Mouse (Mus musculus) ES-CJ7 (cell line): Measurements from ENCODE around the gene Doc2g.

Experiments
- DNase-seq: peaks from one replicate; pipeline ENCODE4 v3.0.0; 2011; ENCODE audit warnings: low read depth, low spot score

The Doc2g gene

DNA sequence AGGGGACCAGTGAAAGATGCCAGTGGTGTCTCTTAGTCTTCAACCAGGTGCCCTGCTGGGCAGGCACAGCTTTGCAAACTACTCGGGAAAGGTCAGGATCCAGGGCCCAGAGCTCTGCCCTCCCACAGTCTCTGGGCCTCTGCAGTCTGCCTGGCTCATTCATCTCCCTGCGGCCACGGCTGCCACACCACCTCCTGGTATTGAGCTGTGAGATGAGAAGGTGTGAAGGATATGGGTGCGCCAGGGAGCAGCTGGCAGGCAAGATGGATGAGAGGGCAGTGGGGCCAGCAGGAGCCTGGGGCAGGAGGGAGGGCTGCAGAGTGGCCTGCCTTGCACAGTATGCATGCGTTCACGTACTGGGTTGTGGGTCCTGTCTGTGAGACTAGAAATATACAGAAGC lies 12.3 kb upstream of the Doc2g start:
- DNase-seq: no peak

DNA sequence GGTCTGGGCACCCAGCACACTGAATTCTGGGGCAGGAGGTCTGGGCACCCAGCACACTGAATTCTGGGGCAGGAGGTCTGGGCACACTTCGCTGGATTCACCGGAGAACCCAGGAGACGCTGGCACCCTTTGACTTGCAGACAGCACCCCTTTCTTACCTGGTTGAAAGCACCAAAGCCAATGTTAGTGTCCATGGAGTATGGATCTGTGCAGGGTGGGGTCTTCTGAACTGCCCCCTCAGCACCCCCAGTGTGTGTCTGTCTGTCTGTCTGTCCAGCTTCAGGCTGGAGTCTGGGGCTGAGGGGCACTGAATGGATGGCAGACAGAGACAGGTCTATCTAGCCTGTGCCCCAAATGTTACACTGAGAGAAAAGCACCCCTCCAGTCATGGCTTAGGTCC lies 11.6 kb upstream of the Doc2g start:
- no peak for DNase-seq

DNA sequence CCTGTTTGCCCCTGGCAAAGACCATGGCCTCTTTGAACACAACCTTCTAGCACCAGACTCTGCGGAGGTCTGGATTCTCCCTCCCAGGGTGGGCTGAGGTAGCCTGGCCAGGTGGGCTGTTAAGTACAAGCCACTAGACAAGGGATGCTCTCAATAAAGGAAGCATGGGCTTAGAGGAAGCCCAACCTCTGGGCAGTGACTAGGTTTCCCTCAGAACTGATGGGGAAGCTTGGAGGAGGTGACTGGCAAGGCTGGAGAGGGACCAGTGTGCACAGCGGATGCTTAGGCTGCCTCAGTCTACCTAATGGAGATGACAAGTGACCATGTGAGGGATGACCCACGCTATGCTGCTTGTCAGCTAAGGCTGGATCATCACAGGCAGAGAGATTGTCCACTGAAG lies 11.1 kb upstream of the Doc2g start:
- DNase-seq: no peak

DNA sequence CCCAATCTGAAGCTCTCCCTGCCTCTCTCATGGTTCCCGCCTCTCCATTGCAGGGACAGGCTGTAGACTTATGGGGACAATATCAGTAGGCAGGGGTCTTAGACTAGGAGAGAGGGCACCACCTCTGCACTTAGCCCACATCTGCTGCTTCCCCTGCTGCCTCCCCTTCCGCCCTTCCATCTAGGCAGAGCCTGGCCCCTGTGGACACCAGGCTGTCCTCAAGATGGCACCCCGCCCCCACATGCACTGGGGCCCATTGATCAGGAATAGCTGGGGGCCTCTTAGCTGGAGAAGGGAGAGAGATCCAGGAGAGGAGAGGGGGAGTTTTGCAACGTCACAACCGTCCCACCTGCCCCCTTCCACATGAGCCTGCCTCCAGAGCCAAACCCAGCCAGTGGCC lies 10.7 kb upstream of the Doc2g start, which contains the start of gene Tbx10:
Gene Tbx10, plus strand, starts transcription at position 337 of the 400 bp plus-strand sequence.
- no peak for DNase-seq

DNA sequence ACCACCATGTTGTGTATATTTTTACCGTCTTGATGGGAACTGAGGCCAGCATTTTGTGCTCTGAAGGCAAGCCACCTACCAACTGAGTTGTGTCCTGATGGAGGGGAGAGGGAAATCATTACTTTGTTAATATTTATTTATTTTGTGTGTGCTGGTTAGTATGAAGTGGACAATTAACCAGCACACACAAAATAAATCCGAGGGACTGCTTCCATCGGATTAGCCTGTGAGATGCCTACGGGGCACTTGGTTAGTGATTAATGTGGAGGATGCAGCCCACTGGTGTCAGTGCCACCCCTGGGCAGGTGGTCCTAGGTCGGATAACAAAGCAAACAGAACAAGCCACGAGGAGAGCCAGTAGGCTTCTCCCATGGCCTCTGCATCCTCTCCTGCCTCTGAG lies 8.2 kb upstream of the Doc2g start:
- no peak for DNase-seq

DNA sequence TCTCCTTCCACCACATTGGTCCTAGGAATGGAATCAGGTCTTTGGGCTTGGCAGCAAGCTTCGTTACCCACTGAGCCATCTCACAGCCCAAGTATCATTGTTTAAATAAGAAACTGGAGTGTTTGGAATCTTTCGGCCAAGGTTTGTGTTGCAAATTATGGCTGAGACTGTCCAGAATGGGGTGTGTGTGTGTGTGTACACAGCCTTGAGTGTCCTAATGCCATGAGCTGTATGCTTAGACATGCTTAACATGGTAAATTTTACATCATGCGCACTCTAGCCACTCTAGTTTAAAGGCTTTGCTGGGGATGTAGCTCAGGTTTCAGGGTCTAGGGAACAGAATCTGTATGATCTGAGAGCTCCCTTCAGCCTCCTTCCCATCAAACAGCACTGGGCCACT lies 7.6 kb upstream of the Doc2g start:
- no peak for DNase-seq

DNA sequence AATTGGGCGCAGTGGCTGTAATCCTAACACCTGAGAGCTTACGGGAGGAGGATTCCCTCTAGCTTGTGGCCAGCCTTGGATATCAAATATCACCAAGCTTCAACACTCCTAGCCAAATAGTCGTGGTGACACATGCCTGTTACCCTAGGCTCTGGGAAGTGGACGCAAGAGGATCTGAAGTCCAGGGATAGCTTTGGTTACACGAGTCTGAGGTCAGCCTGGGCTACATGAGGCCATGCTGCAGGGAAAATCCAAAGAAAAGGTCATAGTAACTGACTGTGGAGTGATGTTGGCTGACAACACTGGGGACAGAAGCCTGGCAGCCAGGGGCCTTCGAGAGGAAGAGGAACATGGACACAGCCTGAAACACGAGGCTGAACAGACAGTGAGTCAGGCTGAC lies 7.0 kb upstream of the Doc2g start:
- no peak for DNase-seq

DNA sequence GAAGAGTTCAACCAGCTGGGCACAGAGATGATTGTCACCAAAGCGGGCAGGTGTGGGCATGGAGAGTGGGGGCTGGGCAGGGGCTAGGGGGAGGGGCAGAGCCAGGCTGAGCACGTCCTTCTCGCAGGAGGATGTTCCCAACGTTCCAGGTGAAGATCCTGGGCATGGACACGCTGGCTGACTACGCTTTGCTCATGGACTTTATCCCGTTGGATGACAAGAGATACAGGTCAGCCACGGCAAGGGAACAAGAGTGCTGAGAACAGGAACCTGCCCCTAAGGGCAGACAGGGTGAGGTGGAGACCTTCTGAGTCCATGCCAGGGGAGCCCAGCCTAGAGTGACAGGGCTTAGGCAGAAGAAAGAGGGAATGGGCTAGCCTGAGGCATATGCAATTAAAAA lies 6.4 kb upstream of the Doc2g start:
- DNase-seq: no peak

DNA sequence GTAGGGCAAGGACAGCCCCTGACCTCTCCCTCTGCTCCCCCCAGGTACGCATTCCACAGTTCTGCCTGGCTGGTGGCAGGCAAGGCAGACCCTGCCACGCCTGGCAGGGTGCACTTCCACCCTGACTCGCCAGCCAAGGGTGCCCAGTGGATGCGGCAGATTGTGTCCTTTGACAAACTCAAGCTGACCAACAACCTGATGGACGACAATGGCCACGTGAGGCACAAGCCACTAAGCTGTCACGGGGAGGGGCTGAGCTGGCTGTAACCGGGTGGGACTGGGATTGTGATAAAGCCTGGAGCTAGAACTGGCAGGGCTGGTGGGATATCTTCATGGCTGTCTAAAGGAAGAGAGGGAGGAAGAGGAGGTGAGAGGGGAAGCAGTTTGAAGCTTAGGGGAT lies 5.9 kb upstream of the Doc2g start:
- DNase-seq: no peak

DNA sequence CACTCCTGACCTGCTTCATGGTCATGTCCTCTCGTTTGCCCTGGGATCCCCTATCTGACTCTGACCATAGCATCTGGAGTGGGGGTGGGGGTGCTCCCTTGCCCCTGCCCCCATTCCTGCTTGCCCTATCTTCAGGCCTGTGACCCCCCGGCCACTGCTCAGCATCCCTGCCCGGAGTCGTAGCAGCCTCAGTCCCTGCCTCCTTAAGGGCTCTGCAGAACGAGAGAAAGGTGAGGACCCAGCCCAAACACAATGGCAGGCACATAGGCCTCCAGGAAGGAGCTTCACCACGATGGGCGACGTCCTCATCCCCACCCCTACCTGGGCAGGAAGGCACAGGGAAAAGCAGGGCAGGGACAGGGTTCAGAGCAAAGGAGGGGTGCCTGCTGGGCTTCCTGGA lies 4.8 kb upstream of the Doc2g start:
- DNase-seq: no peak

DNA sequence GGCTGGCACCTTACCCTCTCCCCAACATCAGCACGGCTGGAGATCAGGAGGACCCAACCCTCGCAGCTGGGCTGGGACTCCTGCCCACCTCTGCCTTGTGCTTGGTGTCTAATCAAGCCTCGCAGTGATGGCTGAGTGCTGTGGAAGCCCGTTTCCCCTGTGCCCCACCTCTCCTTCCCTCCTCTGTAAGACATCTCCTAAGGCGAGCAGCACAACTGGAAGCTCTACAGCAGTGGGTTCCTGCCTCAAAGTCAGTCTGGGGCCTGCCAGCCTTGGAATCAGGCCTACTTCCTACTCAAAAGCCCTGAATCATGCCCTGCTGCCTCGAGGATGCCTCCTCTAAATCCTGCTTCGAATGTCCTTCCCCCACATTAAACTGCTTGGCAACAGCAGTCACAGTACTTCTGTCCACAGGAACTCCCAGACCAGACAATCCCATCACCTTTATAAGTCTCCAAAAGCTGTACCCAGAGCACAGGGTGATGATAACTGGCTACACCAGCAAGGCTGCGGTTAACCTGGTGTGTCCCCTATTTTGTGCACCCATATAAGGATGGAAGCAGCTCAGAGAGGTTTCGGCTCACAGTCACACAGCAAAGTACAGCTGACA lies 3.9 kb upstream of the Doc2g start:
- DNase-seq: no peak

DNA sequence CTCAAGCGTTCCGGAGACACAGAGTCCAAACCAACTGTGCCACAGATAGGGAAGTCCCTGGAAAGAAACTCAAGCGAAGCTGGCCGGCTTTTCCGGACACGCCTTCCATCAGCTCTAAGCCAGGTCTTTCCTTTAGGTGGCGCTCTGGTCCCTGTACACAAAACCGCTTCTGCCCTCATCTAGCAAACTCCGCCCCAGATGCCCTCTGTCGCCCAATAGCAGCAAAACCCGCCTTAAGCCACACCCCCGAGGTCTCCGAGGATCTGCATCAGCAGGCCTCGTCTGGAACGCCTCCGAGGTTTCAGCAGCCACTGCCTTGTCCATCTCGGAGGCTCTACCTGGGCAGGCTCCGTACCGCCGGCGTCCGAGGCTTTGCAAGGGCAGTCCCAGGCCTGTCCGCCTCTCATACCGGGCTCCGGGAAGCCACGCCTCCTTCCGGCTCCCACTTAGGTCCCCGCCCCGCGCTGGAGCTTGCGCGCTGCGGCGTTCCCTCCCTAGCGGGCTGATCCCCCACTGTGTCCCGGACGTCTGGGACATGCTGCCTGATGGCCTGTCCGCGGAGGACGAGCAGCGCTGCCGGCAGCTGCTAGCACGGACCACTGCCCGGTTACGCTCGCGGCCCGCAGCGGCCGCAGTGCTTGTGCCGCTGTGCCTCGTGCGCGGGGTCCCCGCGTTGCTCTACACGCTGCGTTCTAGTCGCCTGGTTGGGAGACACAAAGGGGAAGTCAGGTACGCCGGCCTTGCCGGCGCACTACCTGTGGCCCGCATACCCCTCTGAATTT lies 2.8 kb upstream of the Doc2g start, which contains the start of the genes Nudt8 and Gm49405:
Gene Nudt8, plus strand, starts transcription at position 462 of the 782 bp plus-strand sequence.
Gene Gm49405, plus strand, starts transcription at position 508 of the 782 bp plus-strand sequence.
- peak; percentile 97 for DNase-seq

DNA sequence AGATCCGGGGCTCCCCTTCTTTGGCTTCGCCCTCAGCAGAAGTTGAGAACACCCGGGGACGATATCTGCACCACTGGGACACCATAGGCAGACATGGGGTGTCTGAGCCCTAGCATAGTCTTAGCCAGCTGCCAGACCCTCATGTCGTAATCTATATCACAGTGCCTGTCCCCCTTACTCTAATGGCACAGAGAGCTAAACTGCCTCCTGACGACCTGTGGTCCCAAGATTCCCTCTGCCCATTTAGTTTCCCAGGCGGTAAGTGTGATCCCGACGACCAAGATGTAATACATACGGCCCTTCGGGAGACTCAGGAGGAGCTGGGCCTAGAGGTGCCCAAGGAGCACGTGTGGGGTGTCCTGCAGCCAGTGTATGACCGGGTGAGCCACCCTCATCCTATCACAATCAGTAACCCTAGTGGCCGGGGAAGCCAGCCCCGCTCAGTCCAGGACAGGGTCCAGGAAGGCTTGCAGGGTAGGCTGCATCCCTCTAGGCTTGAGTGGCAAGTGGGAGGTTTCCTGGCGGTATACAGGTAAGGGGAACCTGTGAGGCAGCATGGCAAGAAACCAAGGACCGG lies 2.1 kb upstream of the Doc2g start:
- DNase-seq: no peak

DNA sequence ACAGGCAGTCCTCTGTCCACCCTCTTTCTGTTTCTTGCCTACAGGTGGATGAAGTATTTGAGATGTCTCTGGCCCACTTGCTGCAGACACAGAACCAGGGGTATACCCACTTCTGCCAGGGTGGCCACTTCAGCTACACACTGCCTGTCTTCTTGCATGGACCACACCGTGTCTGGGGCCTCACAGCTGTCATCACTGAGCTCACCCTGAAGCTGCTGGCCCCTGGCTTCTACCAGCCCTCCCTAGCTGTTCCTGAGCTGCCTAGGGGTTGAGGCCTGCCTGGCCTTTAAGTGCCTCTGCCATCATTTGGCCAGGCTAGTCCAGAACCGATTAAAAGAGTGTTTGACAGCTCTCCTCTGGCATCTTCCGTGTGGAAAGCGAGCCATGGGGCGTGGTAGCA lies 1.4 kb upstream of the Doc2g start:
- no peak for DNase-seq

DNA sequence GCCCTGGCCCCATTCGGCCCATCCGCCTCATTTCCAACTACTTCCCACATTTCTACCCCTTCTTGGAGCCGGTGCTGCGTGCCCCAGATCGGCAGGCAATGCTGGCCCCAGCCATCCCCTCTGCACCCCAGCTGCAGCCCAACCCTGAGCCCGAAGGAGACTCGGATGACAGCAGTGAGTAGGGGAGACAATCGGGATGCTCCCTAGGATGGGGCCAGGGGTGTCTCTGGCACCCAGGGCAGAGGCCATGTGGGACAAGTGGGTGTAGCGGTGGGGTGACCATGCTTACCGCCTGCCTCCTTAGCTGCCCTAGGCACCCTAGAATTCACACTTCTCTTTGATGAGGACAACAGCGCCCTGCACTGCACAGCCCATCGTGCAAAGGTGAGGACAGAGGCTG lies 528 bp downstream of the Doc2g start:
- no peak for DNase-seq

DNA sequence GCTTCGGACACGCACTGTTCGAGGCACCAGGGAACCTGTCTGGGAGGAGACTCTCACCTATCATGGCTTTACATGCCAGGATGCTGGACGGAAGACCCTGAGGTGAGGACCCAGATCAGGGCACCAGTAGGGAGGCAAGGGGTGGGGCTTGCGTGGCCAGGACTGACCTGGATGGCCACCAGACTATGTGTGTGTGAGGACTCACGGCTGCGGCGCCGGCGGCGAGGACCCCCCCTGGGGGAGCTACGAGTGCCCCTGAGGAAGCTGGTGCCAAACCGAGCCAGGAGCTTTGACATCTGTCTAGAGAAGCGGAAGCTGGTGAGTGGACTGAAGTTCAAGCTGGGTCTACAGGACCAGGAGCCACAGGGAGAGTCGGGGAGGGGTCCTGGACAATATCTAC lies 1.2 kb downstream of the Doc2g start:
- no peak for DNase-seq

DNA sequence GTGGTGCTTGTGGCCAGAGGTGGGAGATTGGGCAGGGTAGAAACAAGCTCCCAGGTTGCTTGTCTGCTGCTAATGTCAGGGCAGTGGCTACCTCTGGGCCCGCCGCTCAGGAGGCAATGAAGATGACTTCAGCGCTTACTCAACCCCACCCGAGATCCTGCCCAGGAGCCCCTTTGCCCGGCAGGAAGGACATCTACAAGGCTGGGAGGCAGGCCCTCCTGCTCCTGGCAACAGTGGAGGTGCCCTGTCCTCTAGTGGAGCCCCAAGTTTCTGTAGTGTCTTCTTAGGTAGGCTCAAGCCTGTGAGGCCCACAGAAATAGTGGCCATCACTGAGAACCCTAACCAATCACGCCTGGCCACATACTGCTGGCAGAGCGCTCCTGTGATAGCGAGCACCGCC lies 2.0 kb downstream of the Doc2g start:
- no peak for DNase-seq

DNA sequence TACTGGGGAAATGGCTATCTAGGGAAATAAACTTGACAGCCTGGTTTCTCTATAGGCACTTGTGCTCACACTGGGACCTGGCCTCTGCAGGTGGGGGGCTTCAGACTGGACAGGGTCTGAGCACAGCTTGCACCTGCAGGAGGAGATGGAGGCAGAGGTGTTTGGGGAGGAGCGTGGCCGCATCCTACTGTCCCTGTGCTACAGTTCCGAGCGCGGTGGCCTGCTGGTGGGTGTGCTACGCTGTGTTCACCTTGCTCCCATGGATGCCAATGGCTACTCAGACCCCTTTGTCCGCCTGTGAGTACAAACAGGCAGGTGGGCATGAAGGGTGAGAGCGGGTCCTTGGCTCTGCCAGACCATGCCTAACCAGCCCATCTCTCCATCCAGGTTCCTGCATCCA lies 2.9 kb downstream of the Doc2g start:
- DNase-seq: no peak

DNA sequence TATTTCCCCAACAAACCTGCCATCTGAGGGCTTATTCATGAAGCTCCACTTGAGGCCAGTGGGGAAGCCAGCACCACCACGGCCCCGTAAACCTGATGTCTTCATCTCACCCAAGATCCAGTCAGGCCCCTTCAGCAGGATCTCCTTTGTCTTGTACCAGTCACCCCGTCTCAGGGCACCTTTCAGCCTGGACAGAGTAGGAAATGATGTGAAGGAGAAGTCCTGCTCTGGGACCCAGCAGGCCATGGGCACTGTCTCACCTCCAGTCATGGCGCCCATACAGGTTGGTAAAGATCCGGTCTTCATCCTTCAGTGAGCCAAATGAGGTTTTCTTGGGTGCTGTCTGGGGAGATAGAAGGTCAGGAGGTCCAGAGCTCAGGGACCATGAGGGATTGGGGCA lies 8.0 kb downstream of the Doc2g start:
- no peak for DNase-seq

DNA sequence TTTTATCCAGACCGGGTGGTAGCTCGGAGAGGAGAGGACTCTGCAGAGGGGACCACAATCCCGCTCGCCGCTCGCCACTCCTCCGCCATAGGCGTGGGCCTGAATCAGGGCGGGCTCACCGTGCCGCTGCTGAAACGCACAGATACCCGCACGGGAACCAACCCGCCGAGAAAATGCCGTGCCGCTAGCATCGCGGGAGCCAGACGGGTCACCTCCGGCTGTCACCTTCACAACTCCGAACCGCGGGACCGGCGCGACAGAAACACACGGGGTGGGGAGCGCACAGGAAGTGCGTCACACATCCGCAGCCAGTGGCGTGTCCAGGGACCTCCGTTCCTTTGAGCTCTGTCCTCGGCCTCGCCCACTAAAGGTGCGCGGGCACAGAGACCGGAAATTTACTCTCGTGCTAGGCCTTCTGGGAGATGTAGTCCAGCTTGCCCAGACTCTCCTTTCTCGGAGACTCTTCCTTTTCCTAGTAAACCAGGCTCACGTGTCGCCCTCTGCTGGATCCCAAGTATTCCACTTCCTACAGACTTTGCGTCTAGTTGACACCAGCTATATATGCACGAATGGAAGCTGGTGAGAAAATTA lies 9.4 kb downstream of the Doc2g start, which contains the start of gene Ndufv1:
Gene Ndufv1, minus strand, starts transcription at position 375 of the 591 bp plus-strand sequence.
- peak; percentile 99 for DNase-seq

DNA sequence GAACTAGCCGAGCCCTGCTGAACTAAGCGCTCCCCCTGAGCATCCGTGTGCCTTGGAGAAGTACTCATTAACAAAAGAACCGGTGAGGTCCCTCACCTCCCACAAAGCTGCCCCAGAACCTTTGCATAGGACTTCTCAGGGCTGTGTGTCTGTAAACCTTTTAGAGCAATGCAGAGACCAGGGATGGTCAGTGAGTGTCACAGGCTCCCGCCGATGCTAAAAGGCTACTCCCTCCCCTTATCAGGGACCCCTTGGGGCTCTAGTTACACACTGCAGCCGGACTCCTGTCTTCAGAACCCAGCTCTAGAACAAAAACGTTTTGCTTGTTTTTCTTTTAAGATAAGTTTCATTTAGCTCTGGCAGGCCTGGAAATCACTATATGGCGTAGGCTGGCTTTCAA lies 10.0 kb downstream of the Doc2g start:
- no peak for DNase-seq

DNA sequence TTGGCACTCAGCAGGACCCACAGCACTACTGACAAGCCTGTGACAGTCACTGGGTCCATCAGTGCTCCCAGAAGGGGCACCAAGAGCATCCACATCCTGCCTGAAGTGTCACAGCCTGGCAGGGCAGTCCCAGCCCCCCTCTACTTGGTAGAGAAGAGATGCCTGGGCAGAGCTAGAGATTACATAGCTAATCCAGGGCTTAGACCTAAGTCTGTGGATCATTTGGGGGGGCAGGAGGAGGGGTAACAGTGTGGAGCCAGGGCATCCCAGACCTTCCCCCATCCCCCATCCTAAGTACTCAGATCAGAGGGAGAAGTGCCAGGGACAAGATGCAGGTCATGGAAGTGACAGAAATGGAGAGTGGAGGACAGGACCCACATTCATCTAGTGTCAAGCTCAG lies 11.7 kb downstream of the Doc2g start:
- no peak for DNase-seq

DNA sequence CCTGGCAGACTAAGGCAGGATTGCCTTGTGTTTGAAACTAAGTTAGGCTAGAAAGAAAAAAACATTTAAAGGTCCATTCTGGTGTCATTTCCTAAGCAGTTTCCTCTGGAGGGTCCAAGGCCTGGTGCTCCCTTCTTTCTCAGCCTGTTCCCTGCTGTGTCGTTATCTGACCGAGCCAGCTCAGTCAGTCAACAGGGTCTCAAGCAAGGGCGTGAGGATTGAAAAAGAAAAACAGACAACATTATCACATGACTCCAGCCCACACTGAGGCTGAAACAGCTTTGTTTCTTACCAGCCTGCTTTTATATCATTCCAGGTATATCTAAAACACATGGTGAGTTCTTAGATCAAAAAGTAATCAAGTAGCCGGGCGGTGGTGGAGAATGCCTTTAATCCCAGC lies 12.5 kb downstream of the Doc2g start:
- DNase-seq: no peak
